Mouse (Mus musculus) brain, embryonic 14.5 days (tissue): ENCODE measurements at regions not wholly inside any gene's neighbourhood (a gene's known extent, or its start where the extent isn't known, plus 50 kb on each side); places are given as distances from the start of the nearest gene placed in this dataset.

ENCODE experiments used
- CTCF ChIP-seq: fragments of 200-500 bp; IDR thresholded peaks from 2 replicates; pipeline ENCODE4 v1.5.1; 2012; ENCODE audit warnings: inconsistent platforms, mild to moderate bottlenecking, moderate library complexity, borderline replicate concordance; ENCODE audit not compliant: insufficient read depth, insufficient read length; ENCODE audit errors: extremely low read depth
- POLR2A ChIP-seq: fragments of 200-500 bp; IDR thresholded peaks from 2 replicates; pipeline ENCODE4 v1.6.1; 2012; ENCODE audit warnings: mild to moderate bottlenecking, inconsistent platforms, borderline replicate concordance; ENCODE audit not compliant: poor library complexity, insufficient read depth, insufficient read length, severe bottlenecking; ENCODE audit errors: extremely low read depth

DNA sequence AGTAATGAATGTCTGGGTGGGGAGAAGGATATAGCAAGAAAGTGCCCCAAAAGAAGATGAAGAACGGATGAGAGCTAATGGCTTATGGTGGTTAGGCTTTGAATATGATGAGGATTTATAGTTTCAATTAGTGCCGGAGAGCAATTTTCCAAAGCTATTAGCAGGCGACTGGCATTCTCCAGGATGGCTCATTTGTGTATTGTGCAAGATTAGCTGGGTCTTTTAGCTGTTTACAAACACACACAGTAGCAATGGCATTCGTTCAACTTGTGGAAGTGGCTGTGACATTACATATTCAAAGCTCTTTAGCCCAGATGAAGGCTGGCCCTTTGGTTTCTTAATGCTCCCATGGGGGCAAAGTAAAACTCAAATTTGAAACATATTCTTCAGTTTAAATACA lies 56.4 kb downstream of the Gm10234 start:
- TF ChIP-seq CTCF (no peak), POLR2A (no peak)
